Mouse (Mus musculus): ENCODE data around the gene Pdk2. TPM values are rescaled to one million over a fixed set of nuclear protein-coding genes. Genes with fewer than 3 reads are reported as not detected.
"Not testable (repeated sequence)": the region's sequence is repeated elsewhere in the genome, so short reads cannot be mapped to it uniquely, and the experiment has no call there.

The Pdk2 gene
- total RNA-seq, 2 experiments from 2014 or later, result 116 to 128 TPM

DNA sequence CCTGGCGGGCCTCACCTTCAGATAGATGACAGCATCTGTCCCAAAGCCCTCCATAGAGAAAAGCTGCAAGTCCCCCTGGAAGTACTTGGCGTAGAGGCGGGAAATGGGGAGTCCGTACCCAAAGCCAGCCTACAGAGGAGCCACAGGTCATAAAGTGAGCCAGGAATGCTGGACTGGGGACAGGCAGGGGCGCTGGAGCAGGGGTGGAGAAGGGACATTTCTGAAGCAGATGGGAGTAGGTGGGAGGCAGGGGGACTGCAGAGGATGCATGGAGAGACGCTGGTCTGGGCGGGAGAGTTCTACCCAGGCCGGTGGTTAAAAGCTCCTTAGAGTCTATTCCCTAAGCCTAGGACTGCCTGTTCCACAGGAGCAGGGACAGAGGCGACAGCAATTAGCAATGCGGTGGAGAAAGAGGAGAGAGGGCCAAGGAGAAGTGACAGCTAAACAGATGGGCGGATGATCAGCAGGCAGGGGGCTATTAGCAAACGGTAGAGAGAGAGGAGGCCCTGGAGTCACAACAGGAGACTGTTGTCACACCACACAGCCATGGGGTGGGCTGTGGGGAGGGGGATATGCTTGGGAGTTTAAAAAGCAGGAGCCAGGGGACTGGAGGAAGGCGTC, 13.2 kb downstream of the Pdk2 start:
- no peak for DNase-seq (ENCODE audit: low spot score in 2 of 2)

- DNase-seq (ENCODE audit: low spot score in 2 of 2), result no peak
Measured at GRCm38 (mm10) chr11:95026849-95027248, 14.3 kb downstream of the Pdk2 start.

DNA sequence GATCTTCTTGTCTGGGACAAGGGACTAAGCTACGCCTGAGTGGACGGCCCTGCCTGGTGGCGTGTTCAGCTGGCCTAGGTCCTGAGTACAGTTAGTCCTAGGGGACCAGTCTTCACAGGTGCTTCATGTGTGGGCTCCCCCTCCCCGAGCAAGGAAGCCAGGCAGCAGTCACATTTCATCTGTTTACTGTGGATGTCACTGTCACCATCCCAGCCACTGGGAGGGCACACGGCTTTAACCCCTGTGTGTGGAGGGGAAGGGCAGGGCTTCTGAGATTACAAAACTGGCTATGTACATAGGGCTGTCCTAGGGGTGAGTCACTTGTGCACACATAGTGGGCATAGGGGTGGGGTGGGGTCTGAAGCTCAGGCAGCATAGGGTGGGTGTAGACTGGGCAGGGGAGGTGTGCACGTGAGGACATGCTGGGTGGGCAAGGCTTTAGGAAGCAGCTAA, 15.0 kb downstream of the Pdk2 start:
- DNase-seq (ENCODE audit: low spot score in 2 of 2), result no peak

DNA sequence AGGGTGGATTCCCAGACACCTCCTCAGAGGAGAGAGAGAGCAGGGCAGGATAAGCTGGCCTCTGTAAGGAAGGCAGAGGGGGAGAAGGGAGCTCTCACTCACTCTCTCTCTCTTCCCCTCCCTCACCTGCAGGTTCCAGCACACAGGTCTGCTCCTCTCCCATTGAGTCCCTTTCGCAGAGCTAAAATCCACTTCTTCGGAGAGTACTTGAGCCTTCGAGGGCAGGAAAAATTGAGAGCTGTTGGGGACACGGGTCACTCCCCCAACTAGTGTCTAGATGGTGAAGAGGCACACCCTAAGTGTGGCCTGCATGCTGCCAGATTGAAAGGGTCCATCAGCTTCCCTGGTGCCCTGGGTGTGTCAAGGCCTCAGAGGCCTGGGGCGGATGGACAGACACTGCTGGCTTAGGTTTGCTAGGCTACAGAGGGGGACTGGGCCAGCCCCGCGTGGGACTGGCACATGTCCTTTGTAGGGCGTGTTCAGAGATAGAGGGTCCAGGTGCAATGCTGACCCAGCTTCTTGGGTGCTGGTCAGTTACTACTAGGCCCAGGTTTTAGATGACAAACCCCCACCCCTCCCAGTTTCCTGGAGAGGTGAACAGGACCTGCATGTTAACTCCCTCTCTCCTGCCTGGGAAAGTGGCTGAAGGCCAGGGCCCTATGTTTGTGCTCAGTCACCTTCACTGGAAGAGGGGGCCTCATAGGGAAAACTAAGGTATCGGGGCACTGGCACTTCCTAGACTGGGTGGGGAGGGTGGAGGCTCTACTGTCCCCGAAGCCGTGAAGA, 15.7 kb downstream of the Pdk2 start:
- no peak for DNase-seq (ENCODE audit: low spot score in 2 of 2)

- DNase-seq (ENCODE audit: low spot score in 2 of 2), result peak in 1 of 2 experiments; percentile 55
Measured at GRCm38 (mm10) chr11:95024439-95025184, 16.5 kb downstream of the Pdk2 start.

DNA sequence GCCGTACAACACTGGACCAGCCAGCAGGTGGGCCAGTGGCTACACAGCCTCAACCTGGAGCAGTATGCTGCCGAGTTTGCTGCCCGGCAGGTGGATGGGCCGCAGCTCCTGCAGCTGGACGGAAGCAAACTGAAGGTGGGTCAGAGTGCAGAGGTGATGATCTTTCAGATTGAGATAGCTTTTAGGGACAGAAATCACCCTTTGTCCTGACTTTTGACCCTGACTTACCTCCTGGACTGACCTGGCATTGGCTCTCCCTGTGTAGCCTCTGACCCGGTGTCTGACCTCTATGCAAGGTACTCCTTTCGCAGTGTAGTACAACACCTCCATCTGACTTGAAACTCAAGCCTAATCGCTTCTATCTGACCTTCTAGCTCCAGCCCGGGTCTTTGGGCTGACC, 17.7 kb downstream of the Pdk2 start:
- no peak for DNase-seq (ENCODE audit: low spot score in 2 of 2)

- no peak for DNase-seq (ENCODE audit: low spot score in 2 of 2)
Measured at GRCm38 (mm10) chr11:95022237-95022992, 18.7 kb downstream of the Pdk2 start.

GRCm38 (mm10) chr11:95015484-95015883, 25.7 kb downstream of the Pdk2 start:
- no peak for DNase-seq (ENCODE audit: low spot score in 2 of 2)

DNA sequence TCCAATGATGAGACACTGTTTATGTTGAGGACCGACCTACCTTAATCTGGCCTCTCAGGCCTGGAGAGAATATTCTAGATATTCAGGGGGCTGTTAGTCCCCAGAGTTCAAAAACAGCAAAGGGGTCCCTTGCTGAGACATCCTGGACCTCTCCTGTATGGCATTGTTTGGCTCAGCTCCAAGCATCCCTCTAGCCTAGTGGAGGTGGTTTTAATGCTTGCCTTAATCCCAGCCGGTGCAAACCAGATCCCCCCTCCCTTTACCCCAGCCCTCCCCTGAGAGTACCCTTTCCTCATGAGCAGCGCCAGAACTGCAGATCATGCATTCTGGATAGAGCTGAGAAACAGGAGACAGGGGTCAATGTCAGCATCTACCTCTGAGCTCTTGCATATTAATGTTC, 28.7 kb downstream of the Pdk2 start:
- DNase-seq (ENCODE audit: low spot score in 2 of 2), result no peak

- no peak for DNase-seq (ENCODE audit: low spot score in 2 of 2)
Measured at GRCm38 (mm10) chr11:95012075-95012474, 29.1 kb downstream of the Pdk2 start.

GRCm38 (mm10) chr11:95011416-95011815, 29.7 kb downstream of the Pdk2 start:
- no peak for DNase-seq (ENCODE audit: low spot score in 2 of 2)

DNA sequence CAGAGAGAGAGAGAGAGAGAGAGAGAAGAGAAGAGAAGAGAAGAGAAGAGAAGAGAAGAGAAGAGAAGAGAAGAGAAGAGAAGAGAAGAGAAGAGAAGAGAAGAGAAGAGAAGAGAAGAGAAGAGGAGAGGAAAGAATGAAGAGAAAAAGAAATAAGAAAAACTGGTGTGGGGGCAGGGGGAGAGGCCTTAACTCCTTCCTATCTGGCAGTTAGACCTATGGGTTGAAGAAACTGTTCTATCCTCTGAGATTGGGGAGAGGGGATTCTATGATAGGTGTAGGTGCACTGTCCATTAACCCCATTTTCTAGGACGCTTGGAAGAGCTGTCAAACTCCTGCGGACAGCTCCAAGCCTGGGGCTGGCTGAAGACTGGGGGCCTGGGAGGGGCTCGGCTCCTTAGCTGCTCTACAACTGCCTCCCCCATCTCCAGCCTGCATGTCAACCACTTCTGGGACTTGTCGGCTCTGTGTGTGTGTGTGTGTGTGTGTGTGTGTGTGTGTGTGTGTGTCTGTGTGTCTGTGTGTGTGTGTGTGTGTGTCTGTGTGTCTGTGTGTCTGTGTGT, 30.2 kb downstream of the Pdk2 start:
- not testable (repeated sequence) for DNase-seq (ENCODE audit: low spot score in 2 of 2)

DNA sequence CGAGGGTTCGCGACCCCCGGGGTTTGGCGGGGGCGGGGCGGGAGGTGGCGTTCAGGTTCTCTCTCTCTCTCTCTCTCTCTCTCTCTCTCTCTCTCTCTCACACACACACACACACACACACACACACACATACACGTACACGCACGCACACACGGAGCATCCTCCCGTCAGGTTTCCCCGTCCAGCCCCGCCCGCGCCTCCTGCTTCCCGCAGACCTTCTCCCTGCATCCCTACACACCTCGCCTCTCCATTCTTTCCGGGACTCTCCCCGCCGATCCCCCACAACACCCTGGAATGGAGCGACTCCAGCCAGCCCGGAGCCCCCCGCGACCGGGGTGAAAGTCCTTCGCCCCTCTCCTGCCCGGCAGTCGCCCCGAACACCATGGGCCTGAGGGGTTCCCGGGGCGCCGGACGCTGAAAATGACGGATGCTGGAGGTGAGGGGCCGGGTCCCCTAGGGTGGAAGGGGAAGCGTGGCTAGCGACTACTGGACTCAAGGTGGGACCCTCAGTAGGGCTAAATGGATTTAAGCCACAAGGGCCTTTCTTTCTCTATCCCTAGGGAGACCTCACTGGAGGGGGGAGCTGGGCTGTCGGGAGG, 30.9 kb downstream of the Pdk2 start:
- DNase-seq (ENCODE audit: low spot score in 2 of 2), result peak in 1 of 2 experiments; percentile 47

DNA sequence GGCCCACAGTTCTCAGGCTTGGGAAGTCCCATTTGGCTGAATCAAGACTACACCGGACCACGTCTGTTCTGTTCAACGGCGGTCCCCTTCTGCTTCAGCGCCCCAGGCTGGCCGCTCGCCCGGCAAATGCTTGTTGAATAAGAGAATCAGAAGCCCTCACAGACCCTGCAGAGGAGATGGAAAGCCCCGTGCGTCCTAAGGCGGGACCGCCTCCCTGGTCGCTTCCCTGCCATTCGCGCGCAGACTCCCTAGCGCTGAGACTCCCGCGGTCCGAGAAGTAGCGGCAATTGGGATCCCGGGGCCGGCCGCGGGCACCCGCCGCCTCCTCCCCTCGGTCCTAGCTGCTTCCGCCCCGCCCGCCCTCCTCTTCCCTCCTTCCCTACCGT, 31.5 kb downstream of the Pdk2 start, which contains the start of gene Samd14:
Samd14 (plus strand) TSS at position 251 of the 386 bp plus-strand sequence.
- peak in 1 of 2 experiments; percentile 40 for DNase-seq (ENCODE audit: low spot score in 2 of 2)

GRCm38 (mm10) chr11:95008661-95009628, 32.2 kb downstream of the Pdk2 start:
- DNase-seq (ENCODE audit: low spot score in 2 of 2), result no peak

DNA sequence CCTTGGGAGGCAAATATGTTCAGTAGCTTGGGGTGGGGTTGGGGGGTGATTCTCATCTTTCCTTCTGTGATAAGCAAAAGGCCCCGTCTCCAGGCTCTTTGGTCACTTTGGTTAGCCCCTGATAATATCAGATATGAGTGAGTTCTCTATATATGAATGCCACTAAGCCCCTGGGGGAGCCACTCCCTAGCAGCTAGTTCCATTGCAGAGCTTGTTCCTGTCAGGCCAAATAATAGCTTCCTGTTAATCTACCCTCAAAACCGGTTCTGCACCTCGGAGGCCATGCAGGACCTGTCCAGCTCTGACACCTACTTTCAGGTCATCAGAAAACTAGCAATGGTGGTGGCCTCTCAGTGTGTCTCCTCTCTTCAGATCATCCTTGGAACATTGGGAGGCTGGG, 33.7 kb downstream of the Pdk2 start:
- DNase-seq (ENCODE audit: low spot score in 2 of 2), result no peak

GRCm38 (mm10) chr11:95006525-95007219, 34.5 kb downstream of the Pdk2 start:
- DNase-seq (ENCODE audit: low spot score in 2 of 2), result peak; percentile 60 to 75

DNA sequence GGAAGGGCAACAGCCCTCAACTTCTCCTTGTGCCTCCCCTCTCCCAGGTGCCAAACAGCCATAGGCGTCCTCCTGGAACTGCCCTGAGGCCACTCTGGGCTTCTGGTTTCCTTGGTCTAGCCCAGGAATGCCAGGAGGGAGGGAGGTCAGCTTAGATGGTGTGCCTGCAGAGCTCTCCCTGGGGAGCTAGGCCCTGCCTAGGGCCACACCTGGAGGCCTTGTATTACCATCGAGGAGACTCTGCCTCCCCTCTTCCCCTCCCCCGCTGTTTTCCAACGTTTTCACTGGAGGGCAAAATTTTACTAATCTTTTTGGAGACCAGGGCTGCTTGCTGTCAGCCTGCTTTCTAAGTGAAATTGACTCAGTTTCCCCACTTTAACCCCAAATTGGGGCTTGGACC, 35.1 kb downstream of the Pdk2 start:
- no peak for DNase-seq (ENCODE audit: low spot score in 2 of 2)

DNA sequence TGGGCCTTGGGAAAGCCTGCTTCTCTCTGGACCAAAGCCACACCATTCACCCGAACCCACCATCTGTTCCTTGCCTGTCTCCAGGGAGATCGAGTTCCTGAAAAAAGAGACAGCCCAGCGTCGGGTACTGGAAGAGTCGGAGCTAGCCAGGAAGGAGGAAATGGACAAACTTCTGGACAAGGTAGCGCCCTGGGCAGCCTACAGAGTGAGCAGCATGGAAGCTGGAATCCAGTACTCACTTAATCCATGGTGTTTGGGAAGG, 36.3 kb downstream of the Pdk2 start:
- no peak for DNase-seq (ENCODE audit: low spot score in 2 of 2)
